Mouse (Mus musculus) hindbrain, embryonic 10.5 days (tissue): ENCODE data around the gene Hao2. TPM values are rescaled to one million over a fixed set of nuclear protein-coding genes. Genes with fewer than 3 reads are reported as not detected.
A peak's percentile ranks its signal among the peaks of the same experiment; 100 is the strongest.

Source experiments
- DNase-seq: peaks from one replicate; pipeline ENCODE4 v3.0.0-alpha.2; 2017; ENCODE audit warnings: low spot score
- H3K27ac ChIP-seq: fragments of 300-500 bp; sonication (generic); 2 replicates; pipeline ENCODE4 v1.5.1; 2016; ENCODE audit warnings: mild to moderate bottlenecking, moderate library complexity
- H3K27me3 ChIP-seq: fragments of 300-500 bp; sonication (generic); 2 replicates; pipeline ENCODE4 v1.6.1; 2016; ENCODE audit warnings: mild to moderate bottlenecking; ENCODE audit not compliant: poor library complexity, insufficient read depth, severe bottlenecking
- H3K36me3 ChIP-seq: fragments of 300-500 bp; sonication (generic); 2 replicates; pipeline ENCODE4 v1.6.1; 2016; ENCODE audit warnings: mild to moderate bottlenecking, moderate library complexity
- H3K4me1 ChIP-seq: fragments of 300-500 bp; sonication (generic); replicated peaks from 2 replicates; pipeline ENCODE4 v1.6.1; 2016; ENCODE audit warnings: mild to moderate bottlenecking
- H3K4me3 ChIP-seq: fragments of 300-500 bp; sonication (generic); 2 replicates; pipeline ENCODE4 v1.5.1; 2016; ENCODE audit warnings: mild to moderate bottlenecking, moderate library complexity
- H3K9me3 ChIP-seq: fragments of 300-500 bp; sonication (generic); 2 replicates; pipeline ENCODE4 v1.6.1; 2016; ENCODE audit warnings: mild to moderate bottlenecking, moderate library complexity
- WGBS: fragments of 180-500 bp; shearing (Covaris S2); methylation state at CpG from one replicate; pipeline ENCODE4 v1.1.7; 2016; 5-methylcytosine and 5-hydroxymethylcytosine counted together
- polyA plus RNA-seq: library from polyadenylated mRNA; unstranded; fragments of >200 nt; fragmentation: Nextera tagmentation; extraction: Ambion mirVana; gene quantifications from 2 replicates; pipeline ENCODE4 v1.2.1, GENCODE M21; 2016

Gene Hao2
- polyA plus RNA-seq, result not detected in 2 replicates

DNA sequence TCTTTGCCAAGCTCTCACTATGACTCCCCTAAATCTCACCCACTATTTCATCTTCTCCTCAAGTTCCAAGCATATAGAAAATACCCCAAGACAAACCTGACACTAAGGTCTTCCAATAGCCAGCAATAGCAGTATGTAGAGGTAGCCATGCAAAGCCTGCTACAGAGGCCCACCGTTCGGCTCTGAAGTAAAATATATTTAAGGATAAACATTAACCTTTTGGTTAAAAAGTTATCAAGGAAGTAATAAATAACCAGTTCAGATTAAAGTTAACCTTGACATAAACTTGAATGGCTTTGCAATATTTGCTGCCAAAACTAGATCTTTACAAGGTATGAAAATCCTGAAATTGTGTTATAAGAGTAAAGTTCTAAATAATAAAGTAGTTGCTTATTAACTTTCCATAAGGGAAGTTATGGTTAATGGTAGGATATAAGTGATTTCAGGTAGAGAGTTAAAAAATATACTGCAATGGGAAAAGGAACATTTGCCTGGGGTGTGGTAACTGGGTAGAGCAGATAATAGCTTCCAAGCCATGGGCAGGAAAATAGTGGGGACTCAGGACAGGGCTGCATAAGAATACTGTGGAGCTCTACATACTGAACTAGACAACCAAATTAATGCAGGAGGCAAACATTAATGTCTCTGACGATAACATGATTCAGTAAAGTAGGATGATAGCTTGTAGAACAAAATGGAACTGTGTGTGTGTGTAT, at the start of gene Hao2:
Gene Hao2 (minus strand): TSS at position 183 of the 716 bp plus-strand sequence.
- Histone ChIP-seq H3K27ac (no peak within 1 kb of the TSS), H3K27me3 (no peaks in the 10 kb centered on the region), H3K4me1 (no peaks in the 10 kb centered on the region), H3K4me3 (no peak within 1 kb of the TSS), H3K36me3 (no peaks in the 10 kb centered on the region), H3K9me3 (no peaks in the 10 kb centered on the region)
- DNase-seq, result no peak
- WGBS, result 90% methylated on average over 3 of the region's 3 CpGs

GRCm38 (mm10) chr3:98941601-98942000, 48.6 kb upstream of the Hao2 start:
- WGBS, result 35% methylated on average over 10 of the region's 10 CpGs
- Histone ChIP-seq H3K27ac (peak overlapping the region; percentile 8; the same call in 1 of the 2 replicates), H3K36me3 (no peaks in the 10 kb centered on the region)

GRCm38 (mm10) chr3:98941066-98941551, 48.1 kb upstream of the Hao2 start:
- Histone ChIP-seq H3K36me3 (no peaks in the 10 kb centered on the region), H3K4me3 (peak overlapping the region; percentile 47), H3K27ac (peak overlapping the region; percentile 26; the same call in 1 of the 2 replicates), H3K9me3 (no peaks in the 10 kb centered on the region), H3K4me1 (peaks cover 20% of the 10 kb centered on the region), H3K27me3 (no peaks in the 10 kb centered on the region)
- WGBS, result 8% methylated on average over 24 of the region's 24 CpGs
- DNase-seq, result peak; percentile 47

More at GRCm38 (mm10) chr3:98941601-98942000, 48.6 kb upstream of the Hao2 start:
- H3K9me3 ChIP-seq, result no peaks in the 10 kb centered on the region
- H3K4me1 ChIP-seq, result peaks cover 20% of the 10 kb centered on the region
- H3K4me3 ChIP-seq, result peak overlapping the region; percentile 47
- DNase-seq, result peak; percentile 5
- no peaks in the 10 kb centered on the region for H3K27me3 ChIP-seq

GRCm38 (mm10) chr3:98940225-98940624, 47.2 kb upstream of the Hao2 start:
- Histone ChIP-seq H3K36me3 (no peaks in the 10 kb centered on the region), H3K27ac (no peak overlapping the region), H3K4me1 (peaks cover 22% of the 10 kb centered on the region), H3K9me3 (no peaks in the 10 kb centered on the region), H3K4me3 (no peak overlapping the region), H3K27me3 (no peaks in the 10 kb centered on the region)
- 74% methylated on average over 4 of the region's 4 CpGs for WGBS
- DNase-seq, result no peak

- WGBS, result 87% methylated on average over 3 of the region's 3 CpGs
- Histone ChIP-seq H3K4me1 (peaks cover 18% of the 10 kb centered on the region), H3K36me3 (no peaks in the 10 kb centered on the region), H3K27me3 (no peaks in the 10 kb centered on the region), H3K9me3 (no peaks in the 10 kb centered on the region), H3K4me3 (no peak overlapping the region), H3K27ac (no peak overlapping the region)
- no peak for DNase-seq
Measured at GRCm38 (mm10) chr3:98936446-98936845, 43.4 kb upstream of the Hao2 start.

- WGBS, result 94% methylated on average over 7 of the region's 7 CpGs
- H3K4me1 ChIP-seq, result peaks cover 6% of the 10 kb centered on the region; the same call in 1 of the 2 replicates
- no peak overlapping the region for H3K27ac ChIP-seq
- no peak for DNase-seq
- H3K9me3 ChIP-seq, result no peaks in the 10 kb centered on the region
- H3K36me3 ChIP-seq, result no peaks in the 10 kb centered on the region
- no peak overlapping the region for H3K4me3 ChIP-seq
- H3K27me3 ChIP-seq, result no peaks in the 10 kb centered on the region
Measured at GRCm38 (mm10) chr3:98934601-98935000, 41.6 kb upstream of the Hao2 start.

- H3K36me3 ChIP-seq, result no peaks in the 10 kb centered on the region
- H3K4me3 ChIP-seq, result no peak overlapping the region
- peaks cover 6% of the 10 kb centered on the region; the same call in 1 of the 2 replicates for H3K4me1 ChIP-seq
- 96% methylated on average over 1 of the region's 1 CpGs for WGBS
- no peaks in the 10 kb centered on the region for H3K27me3 ChIP-seq
- H3K9me3 ChIP-seq, result no peaks in the 10 kb centered on the region
- no peak overlapping the region for H3K27ac ChIP-seq
- no peak for DNase-seq
Measured at GRCm38 (mm10) chr3:98934041-98934440, 41.0 kb upstream of the Hao2 start.

DNA sequence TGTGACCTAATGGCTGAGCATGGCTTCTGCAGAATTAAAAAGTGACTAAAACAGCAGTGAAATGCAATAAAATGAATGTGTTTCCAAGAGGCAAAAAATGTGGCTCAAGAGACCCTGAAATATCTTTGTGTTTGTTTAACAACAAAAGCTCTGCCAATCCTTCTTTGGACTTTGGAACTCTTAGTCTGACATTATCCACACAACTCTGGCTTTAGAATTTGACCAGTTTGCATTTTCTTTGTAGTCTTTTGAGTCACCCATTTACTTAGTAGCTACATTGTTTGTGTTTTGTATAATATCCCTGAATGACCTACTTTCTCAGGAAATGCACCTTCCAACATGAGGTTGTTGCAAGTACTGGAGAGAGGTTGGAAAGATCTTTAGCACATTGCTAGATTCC, 39.4 kb upstream of the Hao2 start:
- H3K27me3 ChIP-seq, result no peaks in the 10 kb centered on the region
- H3K9me3 ChIP-seq, result no peaks in the 10 kb centered on the region
- no peak overlapping the region for H3K27ac ChIP-seq
- H3K36me3 ChIP-seq, result no peaks in the 10 kb centered on the region
- no peak overlapping the region for H3K4me3 ChIP-seq
- DNase-seq, result no peak
- peaks cover 6% of the 10 kb centered on the region; the same call in 1 of the 2 replicates for H3K4me1 ChIP-seq

- Histone ChIP-seq H3K4me3 (no peak overlapping the region), H3K36me3 (no peaks in the 10 kb centered on the region), H3K4me1 (peaks cover 6% of the 10 kb centered on the region; the same call in 1 of the 2 replicates), H3K27me3 (no peaks in the 10 kb centered on the region), H3K27ac (no peak overlapping the region), H3K9me3 (no peaks in the 10 kb centered on the region)
- 83% methylated on average over 1 of the region's 1 CpGs for WGBS
- DNase-seq, result no peak
Measured at GRCm38 (mm10) chr3:98931836-98932235, 38.8 kb upstream of the Hao2 start.

DNA sequence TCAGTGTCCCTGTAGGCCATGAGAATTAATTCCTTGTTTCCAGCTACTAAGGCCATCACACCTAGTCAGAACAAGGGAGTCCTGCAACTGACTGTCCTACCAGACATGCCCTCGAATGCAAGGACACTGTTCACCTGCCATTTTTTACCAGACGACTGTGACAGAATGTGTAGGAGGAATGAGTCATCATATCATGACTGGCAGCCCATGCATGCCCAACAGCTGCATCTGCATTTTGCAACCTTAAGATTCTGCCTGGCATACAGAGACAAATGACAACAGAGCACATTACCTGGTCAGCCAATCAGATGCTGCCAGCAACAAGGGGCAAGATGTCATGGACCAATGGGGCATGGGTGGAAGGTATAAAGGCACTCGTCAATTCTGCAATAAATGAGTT, 27.4 kb upstream of the Hao2 start:
- WGBS, result 87% methylated on average over 3 of the region's 3 CpGs
- H3K9me3 ChIP-seq, result no peaks in the 10 kb centered on the region
- H3K4me1 ChIP-seq, result no peaks in the 10 kb centered on the region
- DNase-seq, result no peak
- no peaks in the 10 kb centered on the region for H3K27me3 ChIP-seq
- H3K27ac ChIP-seq, result no peak overlapping the region
- no peaks in the 10 kb centered on the region for H3K36me3 ChIP-seq
- H3K4me3 ChIP-seq, result no peak overlapping the region

DNA sequence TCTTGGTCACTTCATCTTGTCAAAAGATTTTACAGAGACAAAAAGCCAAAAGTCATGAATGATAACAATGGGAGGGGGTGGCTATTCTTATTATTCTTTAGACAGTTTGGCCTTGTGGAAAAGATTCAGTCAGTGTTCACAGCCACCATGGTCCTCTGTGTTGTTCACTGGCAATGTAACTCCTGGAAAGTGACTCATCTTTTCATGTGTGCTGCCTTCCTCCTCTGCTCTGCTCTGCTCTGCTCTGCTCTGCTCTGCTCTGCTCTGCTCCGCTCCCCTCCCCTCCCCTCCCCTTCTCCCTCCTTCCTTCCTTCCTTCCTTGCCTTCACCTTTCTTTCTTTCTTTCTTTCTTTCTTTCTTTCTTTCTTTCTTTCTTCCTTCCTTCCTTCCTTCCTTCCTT, 24.2 kb upstream of the Hao2 start:
- no peak for DNase-seq
- Histone ChIP-seq H3K27ac (no peak overlapping the region), H3K9me3 (no peaks in the 10 kb centered on the region), H3K27me3 (no peaks in the 10 kb centered on the region), H3K36me3 (no peaks in the 10 kb centered on the region), H3K4me3 (no peak overlapping the region), H3K4me1 (no peaks in the 10 kb centered on the region)
- WGBS, result no CpG with 5 or more reads among the region's 1 CpGs

- no peak overlapping the region for H3K4me3 ChIP-seq
- no peak overlapping the region for H3K27ac ChIP-seq
- WGBS, result 80% methylated on average over 2 of the region's 2 CpGs
- H3K4me1 ChIP-seq, result no peaks in the 10 kb centered on the region
- H3K9me3 ChIP-seq, result no peaks in the 10 kb centered on the region
- H3K27me3 ChIP-seq, result no peaks in the 10 kb centered on the region
- no peak for DNase-seq
- H3K36me3 ChIP-seq, result no peaks in the 10 kb centered on the region
Measured at GRCm38 (mm10) chr3:98916856-98917255, 23.8 kb upstream of the Hao2 start.

DNA sequence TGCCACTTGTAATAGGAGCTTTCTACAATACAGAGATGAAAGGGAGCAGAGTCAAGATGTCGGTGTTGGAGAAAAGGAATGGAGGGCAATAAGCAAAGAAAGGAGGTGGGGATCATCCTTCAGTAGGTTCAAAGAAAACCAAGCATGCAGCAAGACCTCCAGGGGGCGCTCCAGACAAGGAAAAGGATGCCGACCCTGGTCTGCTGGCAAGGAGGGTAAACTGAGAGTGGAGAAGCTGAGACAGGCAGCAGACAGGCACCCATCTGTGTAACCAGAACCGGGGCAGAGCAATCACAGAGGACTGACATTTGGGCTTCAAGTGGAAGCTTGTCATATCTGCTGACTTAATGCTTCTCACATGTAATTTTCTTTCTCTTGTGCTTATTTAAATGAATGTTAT, 22.6 kb upstream of the Hao2 start:
- Histone ChIP-seq H3K36me3 (no peaks in the 10 kb centered on the region), H3K9me3 (no peaks in the 10 kb centered on the region), H3K4me1 (no peaks in the 10 kb centered on the region), H3K27ac (no peak overlapping the region), H3K4me3 (no peak overlapping the region), H3K27me3 (no peaks in the 10 kb centered on the region)
- WGBS, result 8% methylated on average over 4 of the region's 4 CpGs
- peak; percentile 78 for DNase-seq
